Mouse (Mus musculus): ENCODE results near the gene Trp53bp1.

Trp53bp1 gene

GRCm38 (mm10) chr2:121271236-121271927 is at the start of gene Trp53bp1:
Trp53bp1 (minus strand) TSS chr2:121271407.
- peak; percentile 85 for DNase-seq (ENCODE audit: low read depth)

GRCm38 (mm10) chr2:121316278-121316677 is 45.1 kb upstream of the Trp53bp1 start:
- no peak for DNase-seq (ENCODE audit: low read depth)

- DNase-seq (ENCODE audit: low read depth): no peak
These were observed 37.8 kb upstream of the Trp53bp1 start for GRCm38 (mm10) chr2:121308997-121309416.

- DNase-seq (ENCODE audit: low read depth): no peak
These were observed 28.8 kb upstream of the Trp53bp1 start for GRCm38 (mm10) chr2:121300036-121300435.

- no peak for DNase-seq (ENCODE audit: low read depth)
These were observed 28.3 kb upstream of the Trp53bp1 start for GRCm38 (mm10) chr2:121299471-121299870.

- no peak for DNase-seq (ENCODE audit: low read depth)
These were observed 26.9 kb upstream of the Trp53bp1 start for GRCm38 (mm10) chr2:121298131-121298530.

- DNase-seq (ENCODE audit: low read depth): no peak
These were observed 26.5 kb upstream of the Trp53bp1 start for GRCm38 (mm10) chr2:121297701-121298100.

- DNase-seq (ENCODE audit: low read depth): no peak
These were observed 25.6 kb upstream of the Trp53bp1 start for GRCm38 (mm10) chr2:121296754-121297231.

- peak; percentile 33 for DNase-seq (ENCODE audit: low read depth)
These were observed 24.7 kb upstream of the Trp53bp1 start for GRCm38 (mm10) chr2:121295608-121296571.

GRCm38 (mm10) chr2:121294753-121295607 is 23.8 kb upstream of the Trp53bp1 start:
- DNase-seq (ENCODE audit: low read depth): peak; percentile 40

GRCm38 (mm10) chr2:121294182-121294581 is 23.0 kb upstream of the Trp53bp1 start:
- no peak for DNase-seq (ENCODE audit: low read depth)

- DNase-seq (ENCODE audit: low read depth): no peak
These were observed 21.3 kb upstream of the Trp53bp1 start for GRCm38 (mm10) chr2:121292316-121293013.

GRCm38 (mm10) chr2:121289730-121290540 is 18.7 kb upstream of the Trp53bp1 start:
- DNase-seq (ENCODE audit: low read depth): no peak

- peak; percentile 43 for DNase-seq (ENCODE audit: low read depth)
These were observed 17.9 kb upstream of the Trp53bp1 start, which contains the start of gene Map1a for GRCm38 (mm10) chr2:121288901-121289729. Map1a (plus strand) TSS chr2:121289600.

GRCm38 (mm10) chr2:121287850-121288249 is 16.6 kb upstream of the Trp53bp1 start:
- no peak for DNase-seq (ENCODE audit: low read depth)

GRCm38 (mm10) chr2:121271928-121272516 is 815 bp upstream of the Trp53bp1 start:
- no peak for DNase-seq (ENCODE audit: low read depth)

GRCm38 (mm10) chr2:121270521-121271235 is 529 bp downstream of the Trp53bp1 start:
- DNase-seq (ENCODE audit: low read depth): no peak

GRCm38 (mm10) chr2:121268446-121268845 is 2.8 kb downstream of the Trp53bp1 start:
- no peak for DNase-seq (ENCODE audit: low read depth)

Data from fibroblast of lung, adult 2 months (primary cell).